Mouse (Mus musculus) intestine, embryonic 16.5 days (tissue): ENCODE results near the gene Klhl26. TPM values are rescaled to one million over a fixed set of nuclear protein-coding genes. Genes with fewer than 3 reads are reported as not detected.

Source experiments
- ATAC-seq: fragments of 200-750 bp; cut with Nextera tagmentation; 2 replicates; pipeline ENCODE4 v1.8.0; 2017; ENCODE audit warnings: moderate TSS enrichment, moderate library complexity
- H3K27ac ChIP-seq: fragments of 300-500 bp; sonication (generic); 2 replicates; pipeline ENCODE4 v1.5.1; 2014; ENCODE audit warnings: mild to moderate bottlenecking, low read length
- H3K27me3 ChIP-seq: fragments of 300-500 bp; sonication (generic); replicated peaks from 2 replicates; pipeline ENCODE4 v1.6.1; 2014; ENCODE audit warnings: low read length, control low read depth, mixed read lengths; ENCODE audit not compliant: control insufficient read depth, insufficient read depth
- H3K36me3 ChIP-seq: fragments of 300-500 bp; sonication (generic); 2 replicates; pipeline ENCODE4 v1.6.1; 2014; ENCODE audit warnings: low read length, control low read depth; ENCODE audit not compliant: control insufficient read depth, insufficient read depth
- H3K4me1 ChIP-seq: fragments of 300-500 bp; sonication (generic); 2 replicates; pipeline ENCODE4 v1.6.1; 2014; ENCODE audit warnings: low read length, control low read depth, mixed read lengths; ENCODE audit not compliant: control insufficient read depth, insufficient read depth
- H3K4me2 ChIP-seq: fragments of 300-500 bp; sonication (generic); 2 replicates; pipeline ENCODE4 v1.6.1; 2014; ENCODE audit warnings: low read depth, low read length, control low read depth
- H3K4me3 ChIP-seq: fragments of 300-500 bp; sonication (generic); 2 replicates; pipeline ENCODE4 v1.5.1; 2014; ENCODE audit warnings: mild to moderate bottlenecking, low read length
- H3K9ac ChIP-seq: fragments of 300-500 bp; sonication (generic); 2 replicates; pipeline ENCODE4 v1.6.1; 2014; ENCODE audit warnings: low read depth, low read length
- H3K9me3 ChIP-seq: fragments of 300-500 bp; sonication (generic); 2 replicates; pipeline ENCODE4 v1.6.1; 2016; ENCODE audit warnings: low read length, control low read depth; ENCODE audit not compliant: control insufficient read depth
- WGBS: fragments of 180-500 bp; shearing (Covaris S2); extraction: QIAGEN DNeasy Blood & Tissue Kit; methylation state at CpG from one replicate; pipeline ENCODE4 v1.1.7; 2014; 5-methylcytosine and 5-hydroxymethylcytosine counted together
- polyA plus RNA-seq: library from polyadenylated mRNA; unstranded; fragments of >200 nt; fragmentation: Nextera tagmentation; extraction: Ambion mirVana; gene quantifications from 2 replicates; pipeline ENCODE4 v1.2.1, GENCODE M21; 2015

The Klhl26 gene
- polyA plus RNA-seq, 1 experiment from 2014 or later = 21.5 TPM

DNA sequence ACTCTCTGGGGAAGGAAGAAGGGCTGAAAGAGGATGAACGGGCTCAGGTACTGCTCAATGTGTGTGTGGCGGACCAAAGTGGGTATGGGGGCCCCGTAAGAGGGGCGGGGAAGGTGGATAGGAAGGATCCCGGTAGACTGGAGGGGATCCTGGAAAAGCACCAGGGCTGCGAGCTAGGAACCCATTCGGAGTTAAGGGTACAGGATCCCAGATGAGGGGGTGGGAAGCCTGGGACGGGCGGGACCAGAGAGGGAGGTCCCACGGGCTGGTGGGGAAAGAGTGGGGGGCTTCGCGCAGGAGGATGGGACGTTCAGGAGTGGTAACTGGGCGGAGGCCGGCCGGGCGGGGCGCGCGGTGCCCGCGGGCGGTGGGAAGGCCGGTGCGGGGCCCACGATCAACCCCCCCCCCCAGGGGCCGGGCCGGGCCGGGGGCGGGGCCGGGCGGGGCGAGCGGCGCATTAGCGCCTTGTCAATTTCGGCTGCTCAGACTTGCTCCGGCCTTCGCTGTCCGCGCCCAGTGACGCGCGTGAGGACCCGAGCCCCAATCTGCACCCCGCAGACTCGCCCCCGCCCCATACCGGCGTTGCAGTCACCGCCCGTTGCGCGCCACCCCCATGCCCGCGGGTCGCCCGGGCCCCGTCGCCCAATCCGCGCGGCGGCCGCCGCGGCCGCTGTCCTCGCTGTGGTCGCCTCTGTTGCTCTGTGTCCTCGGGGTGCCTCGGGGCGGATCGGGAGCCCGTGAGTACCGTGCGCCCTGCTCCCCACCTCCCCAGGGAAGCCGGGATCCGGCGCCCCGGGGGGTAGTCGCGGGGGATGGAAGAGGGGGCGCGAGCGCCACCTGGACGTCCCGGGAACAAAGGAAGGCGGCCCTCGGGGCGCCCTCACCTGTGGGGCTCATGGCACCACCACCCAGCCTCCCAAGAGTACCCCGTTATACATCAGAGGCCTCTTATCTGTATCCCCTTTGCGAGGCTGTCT, 16.2 kb upstream of the Klhl26 start, which contains the start of gene Crlf1:
TSS of gene Crlf1 (plus strand) at position 495 of the 977 bp plus-strand sequence.
- WGBS = under 1% methylated on average over 48 of the region's 93 CpGs
- Histone ChIP-seq H3K9ac (no peak within 1 kb of the TSS), H3K4me3 (peak within 1 kb of the TSS; percentile 47), H3K27me3 (peaks cover 98% of the 10 kb centered on the region), H3K4me1 (peaks cover 39% of the 10 kb centered on the region), H3K9me3 (no peaks in the 10 kb centered on the region), H3K36me3 (no peaks in the 10 kb centered on the region), H3K27ac (no peak within 1 kb of the TSS), H3K4me2 (peak within 1 kb of the TSS; percentile 79)
- ATAC-seq = no peak

DNA sequence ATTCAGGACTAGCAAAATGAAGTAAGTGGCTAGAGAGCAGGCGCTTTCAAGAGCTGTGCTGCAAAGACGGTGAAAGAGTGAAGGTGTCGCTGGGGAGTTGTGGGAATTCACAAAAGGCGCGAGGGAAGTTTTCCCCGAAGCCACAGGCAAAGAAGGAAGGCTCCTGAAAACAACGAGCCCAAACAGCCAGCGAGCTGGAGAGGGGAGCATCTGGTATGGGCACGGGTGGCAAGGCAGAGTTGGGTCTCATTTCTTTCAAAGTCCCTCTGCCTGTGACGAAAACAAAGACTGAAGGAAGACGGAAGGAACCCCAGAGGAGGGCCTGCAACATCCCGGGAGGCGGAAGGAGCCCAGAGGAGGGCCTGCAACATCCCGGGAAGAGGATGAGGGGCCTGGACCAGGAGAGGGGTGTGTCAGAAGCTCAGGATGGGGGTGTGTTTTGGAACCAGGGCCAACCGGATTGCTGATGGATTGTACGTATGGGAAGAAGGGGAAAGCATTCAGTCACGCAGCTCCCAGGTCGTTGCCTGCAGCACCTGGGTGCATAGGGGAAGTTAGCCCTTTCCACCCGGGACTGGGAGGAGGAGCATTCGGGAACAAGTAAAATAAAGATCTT, 14.2 kb upstream of the Klhl26 start:
- Histone ChIP-seq H3K4me3 (no peak overlapping the region), H3K4me2 (no peak overlapping the region), H3K9ac (no peak overlapping the region), H3K27ac (no peak overlapping the region), H3K36me3 (no peaks in the 10 kb centered on the region), H3K27me3 (peaks cover 98% of the 10 kb centered on the region), H3K9me3 (no peaks in the 10 kb centered on the region), H3K4me1 (peaks cover 44% of the 10 kb centered on the region)
- 6% methylated on average over 20 of the region's 20 CpGs for WGBS
- no peak for ATAC-seq

DNA sequence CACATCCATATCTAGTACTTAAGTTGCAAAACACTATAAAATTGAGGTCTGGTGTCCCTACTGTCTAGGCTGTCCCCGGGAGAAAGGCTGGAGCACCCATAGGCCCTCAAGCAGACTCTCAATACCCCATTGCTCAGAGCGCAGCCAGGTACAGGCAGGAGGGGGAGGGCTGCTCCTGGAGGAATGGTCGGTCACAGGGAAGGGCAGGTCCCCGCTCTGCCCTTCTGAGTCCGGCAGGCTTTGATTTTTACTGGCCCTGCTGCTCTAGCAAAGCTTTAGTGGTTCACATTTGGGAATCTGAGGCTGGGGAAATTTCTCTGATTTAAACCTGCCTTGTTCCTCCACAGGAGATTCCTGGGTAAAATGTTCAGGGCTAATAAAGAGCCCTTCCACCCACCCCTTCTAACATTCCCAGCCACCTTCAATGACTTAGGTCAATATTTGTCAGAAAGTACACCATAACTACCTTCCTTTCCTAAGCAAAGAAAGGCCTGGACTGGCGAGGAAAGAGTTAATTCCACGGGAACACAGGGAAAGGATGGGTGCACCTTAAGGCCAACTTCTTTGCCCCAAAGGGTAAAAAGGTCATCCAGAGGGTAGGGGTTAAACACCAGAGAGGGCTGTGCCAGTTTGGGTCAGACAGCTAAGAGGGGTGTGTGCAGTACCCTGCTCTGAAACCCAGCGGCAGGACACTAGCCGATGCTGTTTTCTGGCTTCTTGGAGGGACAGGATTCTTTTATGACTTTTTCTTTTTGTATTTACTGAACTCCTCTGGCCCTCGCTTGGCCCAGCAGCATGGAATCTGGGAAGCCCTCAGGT, 13.5 kb upstream of the Klhl26 start:
- Histone ChIP-seq H3K27ac (no peak overlapping the region), H3K36me3 (no peaks in the 10 kb centered on the region), H3K4me1 (peaks cover 44% of the 10 kb centered on the region), H3K4me2 (no peak overlapping the region), H3K27me3 (peaks cover 97% of the 10 kb centered on the region), H3K9ac (no peak overlapping the region), H3K9me3 (no peaks in the 10 kb centered on the region), H3K4me3 (no peak overlapping the region)
- 20% methylated on average over 10 of the region's 10 CpGs for WGBS
- ATAC-seq = no peak

DNA sequence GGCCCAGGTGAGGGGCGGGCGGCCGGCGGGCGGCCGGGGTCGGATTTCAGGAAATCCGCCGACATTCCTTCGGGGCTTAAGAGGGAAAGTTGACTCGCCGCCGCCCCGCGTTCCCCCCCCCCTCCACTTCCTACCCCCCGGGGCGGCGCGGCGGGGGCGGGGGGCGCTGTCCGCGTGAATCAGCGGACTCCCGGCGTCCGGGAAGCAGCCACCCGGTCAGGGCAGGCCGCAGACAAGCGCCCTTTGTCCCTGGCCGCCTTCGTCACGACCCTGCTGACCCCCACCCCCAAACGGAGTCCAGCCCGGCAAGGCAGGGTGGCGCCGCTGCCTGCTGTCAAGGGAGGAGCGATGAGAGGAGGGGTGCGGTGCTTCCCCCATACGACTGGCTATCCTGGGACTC, 12.8 kb upstream of the Klhl26 start:
- 0 out of 2 replicates have a peak, but pooled peaks have one; percentile 12 for ATAC-seq
- WGBS = 1% methylated on average over 35 of the region's 41 CpGs
- peaks cover 90% of the 10 kb centered on the region for H3K27me3 ChIP-seq
- no peaks in the 10 kb centered on the region for H3K36me3 ChIP-seq
- 0 out of 2 replicates have a peak overlapping the region, but pooled peaks have one; percentile 15 for H3K9ac ChIP-seq
- peaks cover 43% of the 10 kb centered on the region for H3K4me1 ChIP-seq
- no peaks in the 10 kb centered on the region for H3K9me3 ChIP-seq
- peak overlapping the region; percentile 38 for H3K4me3 ChIP-seq
- H3K4me2 ChIP-seq = peak overlapping the region; percentile 55
- H3K27ac ChIP-seq = no peak overlapping the region

DNA sequence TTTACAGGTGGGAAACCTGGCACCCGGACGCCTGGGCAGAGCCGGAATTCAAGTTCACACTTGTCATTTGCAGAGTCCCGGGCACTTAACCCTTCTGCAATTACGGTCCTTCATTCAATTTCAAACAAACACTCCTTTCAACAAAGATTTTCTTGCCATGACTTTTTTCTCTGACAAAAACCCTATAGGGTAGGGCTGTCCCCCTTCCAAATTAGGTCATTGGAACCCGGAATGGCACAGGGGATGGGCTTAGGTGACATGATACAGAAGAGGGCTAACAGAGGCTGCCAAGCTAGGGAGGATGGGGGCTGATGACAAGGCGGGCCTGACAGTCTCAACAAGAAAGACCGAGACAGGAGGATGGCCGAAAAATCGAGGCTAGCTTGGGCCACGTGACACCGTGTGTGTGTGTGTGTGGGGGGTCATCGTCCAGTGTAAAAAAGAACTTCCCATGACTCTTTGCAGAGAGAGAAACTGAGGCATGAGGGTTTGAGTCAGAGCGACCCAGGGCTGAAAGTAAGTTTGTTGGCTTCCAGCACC, 12.2 kb upstream of the Klhl26 start:
- WGBS = 3% methylated on average over 14 of the region's 14 CpGs
- Histone ChIP-seq H3K4me2 (peak overlapping the region; percentile 55), H3K4me1 (peaks cover 41% of the 10 kb centered on the region), H3K9me3 (no peaks in the 10 kb centered on the region), H3K27me3 (peaks cover 85% of the 10 kb centered on the region), H3K27ac (no peak overlapping the region), H3K9ac (0 out of 2 replicates have a peak overlapping the region, but pooled peaks have one; percentile 15), H3K36me3 (no peaks in the 10 kb centered on the region), H3K4me3 (peak overlapping the region; percentile 44)
- ATAC-seq = no peak

DNA sequence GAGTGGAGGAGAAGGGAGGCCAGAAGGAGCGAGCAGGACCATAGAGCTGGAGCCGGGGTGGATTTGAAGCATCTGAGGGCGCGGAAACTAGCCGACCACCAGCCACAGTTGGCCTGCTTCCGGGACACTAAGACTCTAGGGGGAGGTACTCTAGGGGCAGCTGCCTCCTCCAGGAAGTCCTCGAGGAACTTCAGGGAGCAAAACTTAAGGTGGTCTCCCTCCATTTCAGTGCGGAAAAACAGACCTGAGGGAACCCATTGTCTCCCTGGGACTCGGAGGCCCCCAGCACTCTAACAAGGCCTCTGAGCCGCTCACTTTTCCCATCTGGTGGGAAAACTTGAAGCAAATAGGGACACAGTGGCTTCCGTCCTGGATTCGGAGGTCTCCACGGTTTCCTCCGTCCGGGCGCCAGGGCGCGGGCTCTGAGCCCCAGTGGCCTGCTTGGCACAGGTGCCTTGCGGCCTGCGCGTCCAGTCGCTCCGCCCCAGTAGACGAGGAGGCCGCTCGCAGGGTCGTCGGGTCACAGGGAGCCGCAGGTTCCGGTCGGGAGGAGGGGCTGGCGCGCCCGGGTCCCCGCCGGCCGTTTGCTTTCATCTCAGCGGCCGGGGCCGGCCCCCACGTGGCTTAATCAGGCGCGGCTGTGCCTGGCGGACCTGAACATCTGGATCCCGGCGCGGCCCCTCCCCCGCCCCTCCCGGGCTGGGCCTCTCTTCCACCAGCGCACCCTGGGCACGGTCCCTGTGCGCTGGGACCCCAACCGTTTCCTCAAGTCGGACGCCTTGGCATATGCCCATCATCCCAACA, 11.4 kb upstream of the Klhl26 start:
- Histone ChIP-seq H3K9me3 (no peaks in the 10 kb centered on the region), H3K4me2 (peak overlapping the region; percentile 61), H3K9ac (peak overlapping the region; percentile 30), H3K27me3 (peaks cover 78% of the 10 kb centered on the region), H3K27ac (no peak overlapping the region), H3K36me3 (no peaks in the 10 kb centered on the region), H3K4me1 (peaks cover 34% of the 10 kb centered on the region), H3K4me3 (peak overlapping the region; percentile 44)
- ATAC-seq = peak; percentile 47; the same call in 1 of the 2 replicates
- 6% methylated on average over 49 of the region's 55 CpGs for WGBS

DNA sequence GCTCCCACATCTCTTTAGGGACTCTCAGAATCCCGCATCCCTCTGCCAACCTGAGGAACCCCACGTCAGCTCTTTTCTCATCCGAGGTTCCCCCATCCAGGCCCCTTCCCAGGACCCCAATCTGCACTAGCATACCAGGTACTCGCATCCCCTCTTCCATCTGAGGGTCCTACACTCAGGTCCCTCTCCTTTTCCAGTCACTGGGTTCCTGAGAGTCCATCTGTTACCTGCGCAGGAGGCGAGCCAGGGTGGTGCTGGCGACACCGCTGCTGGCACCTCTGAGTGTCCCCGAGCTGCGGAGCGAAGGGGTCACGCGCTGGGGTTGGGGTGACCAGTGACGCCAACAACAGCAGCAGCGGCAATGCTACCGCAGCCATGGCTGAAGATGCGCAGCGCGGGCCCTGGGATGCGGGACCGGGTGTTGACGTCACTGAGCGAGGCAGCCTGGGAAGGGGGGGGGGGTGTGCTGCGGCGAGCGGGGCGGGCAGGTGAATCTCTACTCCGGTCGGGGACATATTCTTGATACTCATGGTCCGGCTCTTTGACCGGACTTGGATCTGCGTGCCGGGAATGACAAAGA, 10.3 kb upstream of the Klhl26 start, which contains the start of gene Tmem59l:
TSS of gene Tmem59l (minus strand) at position 418 of the 580 bp plus-strand sequence.
- no peaks in the 10 kb centered on the region for H3K9me3 ChIP-seq
- no peaks in the 10 kb centered on the region for H3K36me3 ChIP-seq
- WGBS = 6% methylated on average over 32 of the region's 33 CpGs
- H3K4me1 ChIP-seq = peaks cover 24% of the 10 kb centered on the region
- peaks cover 67% of the 10 kb centered on the region for H3K27me3 ChIP-seq
- H3K27ac ChIP-seq = no peak within 1 kb of the TSS
- H3K4me2 ChIP-seq = peak within 1 kb of the TSS; percentile 61
- peak within 1 kb of the TSS; percentile 30 for H3K9ac ChIP-seq
- no peak for ATAC-seq
- peak within 1 kb of the TSS; percentile 44 for H3K4me3 ChIP-seq

DNA sequence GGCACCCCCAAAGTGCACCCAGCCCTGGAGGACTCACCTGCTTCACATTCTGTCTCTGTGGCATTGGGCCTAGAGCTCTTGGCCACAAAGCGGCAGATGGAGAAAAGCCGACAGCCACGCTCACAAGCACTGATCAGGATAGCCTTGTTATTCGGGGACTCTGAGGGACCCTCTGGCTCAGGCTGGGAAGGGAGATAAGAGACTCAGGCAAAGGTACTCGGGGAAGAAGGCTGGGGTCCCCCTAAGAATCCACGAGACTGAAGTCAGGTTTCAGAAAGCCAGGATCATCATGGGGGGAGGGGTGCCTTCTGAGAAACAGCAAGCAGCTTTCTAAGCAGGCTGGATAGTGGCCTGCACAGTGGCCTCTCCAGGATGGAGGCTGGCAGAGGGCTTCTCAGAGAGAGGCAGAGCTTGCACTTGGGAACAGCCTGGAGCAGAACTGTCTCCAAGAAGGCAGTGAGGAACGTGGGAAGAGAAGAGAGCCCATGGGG, 9.5 kb upstream of the Klhl26 start:
- H3K27ac ChIP-seq = no peak overlapping the region
- no peak for ATAC-seq
- H3K4me1 ChIP-seq = peaks cover 24% of the 10 kb centered on the region
- H3K36me3 ChIP-seq = no peaks in the 10 kb centered on the region
- H3K27me3 ChIP-seq = peaks cover 59% of the 10 kb centered on the region
- no peak overlapping the region for H3K4me3 ChIP-seq
- H3K9ac ChIP-seq = no peak overlapping the region
- H3K9me3 ChIP-seq = no peaks in the 10 kb centered on the region
- no peak overlapping the region for H3K4me2 ChIP-seq
- 54% methylated on average over 7 of the region's 7 CpGs for WGBS
